Mouse (Mus musculus) thymus, postnatal 36 days (tissue): ENCODE data around the gene Hectd4.
"Not testable (repeated sequence)": the region's sequence is repeated elsewhere in the genome, so short reads cannot be mapped to it uniquely, and the experiment has no call there.

ENCODE experiments used
- DNase-seq, 2 experiments: peaks; one replicate each; pipeline ENCODE4 v3.0.0; 2022; ENCODE audit warnings: mixed read lengths in 2 of 2

The Hectd4 gene

DNA sequence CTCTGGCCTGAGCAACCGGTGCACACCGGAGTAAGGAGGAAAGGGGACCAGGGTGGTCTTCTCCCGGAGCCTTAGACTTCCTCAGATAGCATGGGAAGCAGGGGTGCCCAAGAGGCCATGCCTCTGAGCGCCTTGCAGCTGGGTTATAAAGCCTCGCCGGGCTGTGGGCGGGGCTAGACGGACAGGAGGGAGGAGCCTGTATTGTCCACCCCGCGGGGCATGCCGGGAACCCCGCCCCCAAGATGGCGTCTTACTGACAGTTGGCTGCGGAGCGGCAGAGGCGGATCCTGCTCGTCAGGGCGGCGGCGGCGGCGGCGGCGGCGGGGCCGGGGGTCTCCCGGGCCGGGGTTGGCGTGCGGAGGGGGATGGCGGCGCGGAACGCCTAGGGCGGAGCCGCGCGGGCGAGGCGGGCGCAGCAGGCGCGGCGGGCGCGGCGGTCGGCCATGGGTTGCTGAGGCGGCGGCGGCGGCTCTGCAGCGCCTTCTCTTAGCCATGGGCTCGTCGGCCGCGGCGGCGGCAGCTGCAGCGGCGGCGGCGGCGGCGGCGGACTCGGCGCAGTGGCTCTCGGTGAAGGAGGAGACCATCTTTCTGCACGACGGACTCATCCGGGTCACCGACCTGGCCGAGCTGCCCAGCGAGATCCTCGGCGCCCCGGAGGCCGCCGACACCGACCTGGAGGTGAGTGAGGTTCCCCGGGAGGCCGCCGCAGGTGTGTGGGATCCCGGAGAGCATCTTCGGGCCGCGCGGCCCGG is at the start of gene Hectd4:
Gene Hectd4 (plus strand): TSS at position 240 of the 752 bp plus-strand sequence.
- peak; percentile 98 to 99 for DNase-seq

DNA sequence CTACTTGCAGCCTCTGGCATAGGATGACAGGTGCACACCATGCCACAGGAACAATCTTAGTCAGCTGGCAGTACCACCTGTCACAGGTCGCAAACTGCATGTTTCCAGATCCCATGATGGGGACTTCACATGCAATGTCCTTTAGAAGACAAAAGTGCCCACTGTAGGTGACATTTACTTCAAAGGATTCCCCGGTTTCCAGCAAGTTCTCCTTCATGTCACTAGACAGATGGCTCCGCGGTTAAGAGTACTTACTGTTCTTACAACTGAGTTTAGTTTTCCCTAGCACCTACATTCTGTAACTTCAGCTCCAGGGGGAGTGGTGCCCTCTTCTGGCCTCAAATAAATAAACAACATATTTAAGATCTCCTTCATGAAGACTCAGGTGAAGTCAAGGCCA is 47.2 kb upstream of the Hectd4 start:
- DNase-seq = no peak

DNA sequence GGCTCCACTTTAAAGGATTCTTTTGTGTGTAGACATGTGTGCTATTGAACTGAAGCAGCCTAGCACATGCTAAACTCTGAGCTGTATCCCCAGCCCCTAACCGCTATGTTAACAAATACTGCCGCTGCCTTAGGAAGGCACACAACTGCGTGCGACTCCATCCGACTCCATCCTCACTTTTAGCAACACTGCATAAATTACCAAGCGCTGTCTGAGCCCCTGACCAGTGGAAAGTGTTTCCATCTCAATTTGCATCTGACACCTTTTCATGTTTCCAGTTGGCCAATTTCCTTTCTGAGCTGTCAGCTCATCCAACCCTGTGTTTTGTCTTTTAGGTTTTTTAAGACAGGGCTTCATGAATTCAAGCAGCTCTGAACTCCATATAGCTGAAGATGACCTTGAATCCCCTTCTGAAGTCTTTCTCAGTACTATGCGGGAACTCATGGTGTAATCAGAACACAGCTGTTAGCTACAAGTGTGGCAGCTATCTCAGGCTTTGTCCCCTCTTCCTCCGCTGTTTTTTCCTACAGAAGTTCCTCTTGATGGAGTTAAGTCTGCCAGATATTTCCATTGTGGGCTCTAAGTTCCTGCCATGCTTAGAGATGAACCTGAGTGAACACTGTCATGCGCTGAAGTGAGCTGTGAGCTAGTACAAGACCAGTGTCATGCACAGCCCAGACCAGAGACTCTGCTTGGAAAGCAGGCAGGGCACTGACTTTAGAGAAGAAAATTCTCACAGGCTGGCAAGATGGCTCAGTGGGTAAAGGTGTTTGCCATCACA is 40.8 kb upstream of the Hectd4 start:
- no peak for DNase-seq

DNA sequence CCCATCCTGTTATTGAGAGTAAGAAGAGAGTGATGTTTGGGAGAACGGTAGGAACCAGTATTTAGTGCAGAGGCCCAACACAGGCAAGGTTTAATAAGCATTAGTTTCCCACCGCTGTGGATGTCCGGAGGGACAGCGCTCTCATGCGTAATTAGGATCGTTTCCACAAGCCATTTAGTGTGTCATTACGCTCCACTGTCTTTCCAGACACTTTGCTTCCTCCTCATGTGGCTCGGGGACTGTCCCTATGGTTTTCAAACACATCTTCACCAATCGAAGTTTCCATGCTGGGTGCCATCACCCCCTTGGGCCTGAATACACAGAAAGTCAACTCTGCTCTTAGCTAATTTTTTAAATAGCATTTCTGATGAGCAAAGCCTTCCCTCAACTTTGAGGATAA is 36.8 kb upstream of the Hectd4 start:
- no peak for DNase-seq

DNA sequence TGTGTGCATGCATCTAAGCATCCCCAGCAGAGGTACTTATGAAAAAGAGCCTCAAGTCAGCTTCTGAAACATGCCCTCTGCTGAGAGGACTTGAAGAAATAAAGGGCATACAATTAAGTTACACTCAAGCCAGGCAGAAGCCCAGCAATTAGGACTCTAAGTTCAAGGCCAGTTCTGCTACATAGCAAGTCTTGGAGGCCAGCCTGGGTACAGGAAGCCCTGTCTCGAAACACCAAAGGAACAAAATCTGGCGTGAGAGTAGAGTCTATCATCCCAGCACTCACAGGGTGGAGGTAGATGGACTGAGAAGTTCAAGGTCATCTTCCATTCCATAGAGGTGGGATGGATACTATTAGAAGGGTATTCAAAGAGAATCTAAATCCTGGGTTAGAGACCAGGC is 35.6 kb upstream of the Hectd4 start:
- no peak for DNase-seq

DNA sequence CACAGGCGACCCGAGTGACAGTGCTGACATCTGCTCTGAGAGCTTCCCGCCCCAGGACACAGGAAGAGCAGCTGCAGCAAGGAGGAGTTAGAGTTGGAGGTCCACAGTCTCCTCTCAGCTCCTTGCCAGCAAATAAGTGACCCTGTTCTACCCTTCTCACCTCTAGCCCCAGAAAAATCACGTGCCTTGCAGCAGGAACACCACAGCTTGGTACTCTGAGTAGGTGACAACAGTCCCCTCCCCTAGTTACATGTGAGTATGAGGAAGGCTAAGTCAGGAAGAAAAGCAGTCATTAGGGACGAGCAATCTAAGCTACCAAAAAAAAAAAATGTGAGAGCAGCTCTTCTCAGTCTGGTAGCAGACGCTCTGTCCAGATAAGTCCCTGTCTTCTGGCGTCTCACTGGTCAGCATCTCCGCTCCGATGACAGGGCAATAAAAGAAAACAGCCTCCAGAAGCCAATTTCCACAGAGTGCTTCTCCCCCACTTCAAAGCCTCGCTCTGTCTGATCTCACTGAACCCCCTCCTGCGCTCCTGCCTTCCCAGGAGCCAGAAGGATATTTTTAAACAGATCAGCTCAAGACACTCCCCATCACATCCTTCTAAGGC is 35.0 kb upstream of the Hectd4 start:
- DNase-seq = peak in 1 of 2 experiments; percentile 16

DNA sequence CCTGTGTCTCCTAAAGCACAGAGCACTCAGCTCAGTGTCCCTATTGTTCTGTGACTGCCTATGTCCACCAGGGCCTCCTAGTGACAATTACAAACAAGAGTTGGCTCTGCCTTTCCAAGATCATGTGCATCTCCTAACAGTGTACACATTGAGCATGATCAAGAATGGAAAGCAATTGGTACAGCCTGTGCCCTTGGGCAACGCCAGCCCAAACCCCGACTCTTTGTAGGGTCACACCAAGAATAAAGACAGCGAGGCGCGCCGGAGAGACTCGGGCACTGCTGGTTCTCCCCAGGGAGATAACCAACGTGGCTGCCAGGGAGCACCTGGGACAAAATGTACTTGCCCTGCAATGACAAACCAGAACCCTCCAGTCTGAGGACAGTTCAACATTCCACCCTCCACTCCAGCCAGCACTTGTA is 32.4 kb upstream of the Hectd4 start:
- DNase-seq = no peak

DNA sequence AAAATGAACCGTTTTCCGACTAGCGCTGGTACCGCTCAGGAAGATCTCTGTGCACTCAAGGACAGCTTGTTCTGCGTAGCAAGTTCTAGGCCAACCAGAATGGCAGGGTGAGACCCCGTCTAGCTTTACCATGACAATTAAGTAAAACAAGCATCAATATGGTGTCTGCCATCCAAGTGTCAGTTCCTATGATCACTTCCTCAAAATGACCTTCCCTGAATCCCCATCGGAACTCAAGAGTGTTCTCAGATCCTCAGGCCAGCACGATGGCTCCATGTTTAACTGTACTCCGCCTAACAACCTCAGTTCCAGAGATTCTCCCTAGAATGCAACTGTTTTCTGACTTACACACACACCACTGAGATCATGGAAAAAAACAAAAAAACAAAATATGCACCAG is 31.8 kb upstream of the Hectd4 start:
- no peak for DNase-seq

DNA sequence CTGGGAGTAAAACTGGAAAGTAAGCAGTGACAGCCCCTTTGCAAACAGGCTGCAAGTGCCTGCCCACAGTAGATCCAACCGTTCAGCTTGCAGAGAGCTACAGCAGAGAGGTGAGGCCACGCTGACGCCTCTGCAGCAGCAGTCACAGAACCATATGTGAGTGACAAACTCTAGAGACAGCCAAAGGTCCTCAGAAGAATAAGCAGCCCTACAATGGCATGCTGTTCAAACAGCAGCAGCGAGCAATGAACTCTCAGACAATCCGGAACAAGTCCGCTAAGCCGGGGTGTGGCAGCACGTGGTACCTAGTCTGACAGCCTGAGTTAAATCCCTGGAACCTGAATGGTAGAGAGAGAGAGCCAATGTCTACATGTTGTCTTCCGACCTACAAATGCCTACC is 30.8 kb upstream of the Hectd4 start:
- no peak for DNase-seq

DNA sequence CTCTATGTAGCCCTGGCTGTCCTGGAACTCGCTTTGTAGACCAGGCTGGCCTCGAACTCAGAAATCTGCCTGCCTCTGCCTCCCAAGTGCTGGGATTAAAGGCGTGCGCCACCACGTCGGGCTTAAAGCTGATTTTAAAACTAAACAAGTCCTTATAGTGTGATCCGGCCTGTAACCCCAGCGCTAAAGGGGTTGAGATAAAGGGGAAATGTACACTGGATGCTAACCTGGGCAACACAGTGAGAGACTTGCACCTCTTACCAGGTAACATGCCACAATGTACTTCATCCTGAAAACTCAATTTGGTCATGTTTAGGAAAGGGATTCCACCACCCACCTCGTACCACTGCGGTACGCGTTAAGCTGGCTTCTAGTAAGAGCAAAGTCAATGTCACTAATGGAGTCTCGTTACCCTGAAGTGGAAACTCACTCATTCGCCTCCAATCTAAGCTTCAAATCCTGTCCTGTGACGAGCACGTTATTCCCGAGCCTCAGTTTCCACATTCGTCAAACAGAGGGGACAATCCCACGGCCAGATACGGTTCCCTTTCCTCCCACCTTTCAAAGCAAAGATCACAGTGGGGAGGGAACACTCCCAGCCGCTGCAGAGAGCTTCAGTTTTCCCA is 29.7 kb upstream of the Hectd4 start:
- DNase-seq = no peak

DNA sequence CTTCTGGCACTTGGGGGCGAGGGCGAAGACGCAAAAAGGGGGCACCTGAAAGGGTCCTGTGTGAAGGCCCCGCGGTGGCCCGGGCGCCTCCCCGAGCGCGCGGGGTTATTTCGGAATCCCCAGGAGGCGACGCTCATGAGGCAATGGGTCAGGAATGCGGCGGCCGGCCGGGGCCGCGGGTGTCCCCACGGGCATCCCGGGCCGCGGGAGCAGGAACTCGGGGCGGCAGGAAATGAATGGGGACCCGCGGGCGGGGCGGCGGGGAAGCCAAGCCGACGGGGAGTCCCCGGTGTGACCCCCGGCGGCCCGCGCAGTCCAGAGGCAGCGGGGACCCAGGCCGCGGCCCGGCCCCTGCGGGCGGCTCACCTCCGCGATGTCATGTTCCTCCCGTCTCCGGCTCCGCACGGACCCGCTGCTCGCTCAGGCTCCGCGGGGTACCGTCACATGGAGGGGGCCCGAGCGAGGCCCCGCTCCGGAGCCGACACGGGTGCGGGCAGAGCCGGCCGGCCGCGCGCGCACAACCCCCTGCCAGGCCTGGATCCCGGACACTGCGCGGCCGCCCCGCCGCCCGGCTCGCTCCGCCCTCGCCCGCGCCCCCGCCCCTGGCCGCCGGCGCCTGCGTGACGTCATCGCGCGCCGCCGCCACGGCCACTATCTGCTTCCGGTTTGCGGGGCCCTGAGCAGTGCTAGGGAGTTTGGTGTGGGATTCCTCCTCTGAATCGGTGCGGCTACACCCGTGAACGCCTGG is 29.0 kb upstream of the Hectd4 start, which contains the start of gene Ptpn11:
Gene Ptpn11 (minus strand): TSS at position 562 of the 748 bp plus-strand sequence.
- peak; percentile 81 to 82 for DNase-seq

DNA sequence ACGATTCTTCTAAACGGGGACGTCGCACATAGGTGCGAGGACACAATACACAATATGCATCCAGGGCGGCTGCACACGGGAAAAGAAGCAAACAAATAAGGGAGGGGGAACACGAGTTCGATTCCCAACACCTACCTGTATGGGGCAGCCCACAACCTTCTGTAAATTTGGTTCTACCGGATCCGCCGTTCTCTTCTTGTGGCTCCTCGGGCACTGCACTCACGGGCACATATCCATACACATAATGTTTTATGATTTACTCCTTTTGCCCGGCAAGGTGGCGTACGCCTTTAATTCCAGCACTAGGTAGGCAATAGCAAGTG is 28.5 kb upstream of the Hectd4 start:
- DNase-seq = no peak

DNA sequence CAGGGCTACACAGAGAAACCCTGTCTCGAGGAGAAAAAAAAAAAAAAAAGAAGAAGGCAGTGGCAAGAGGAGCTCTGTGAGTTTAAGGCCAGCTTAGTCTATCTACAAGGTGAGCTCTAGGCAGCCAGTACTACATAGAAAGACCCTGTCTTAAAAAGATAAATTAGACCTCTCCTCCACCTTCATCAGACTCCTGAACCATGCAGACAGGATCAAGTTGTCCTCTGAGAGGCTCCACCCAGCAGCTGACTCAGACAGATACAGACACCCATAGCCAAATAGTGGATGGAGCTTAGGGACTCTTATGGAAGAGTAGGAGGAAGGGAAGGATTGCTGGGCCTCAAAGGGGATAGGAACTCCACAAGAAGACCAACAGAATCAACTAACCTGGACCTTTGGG is 25.8 kb upstream of the Hectd4 start:
- DNase-seq = no peak

DNA sequence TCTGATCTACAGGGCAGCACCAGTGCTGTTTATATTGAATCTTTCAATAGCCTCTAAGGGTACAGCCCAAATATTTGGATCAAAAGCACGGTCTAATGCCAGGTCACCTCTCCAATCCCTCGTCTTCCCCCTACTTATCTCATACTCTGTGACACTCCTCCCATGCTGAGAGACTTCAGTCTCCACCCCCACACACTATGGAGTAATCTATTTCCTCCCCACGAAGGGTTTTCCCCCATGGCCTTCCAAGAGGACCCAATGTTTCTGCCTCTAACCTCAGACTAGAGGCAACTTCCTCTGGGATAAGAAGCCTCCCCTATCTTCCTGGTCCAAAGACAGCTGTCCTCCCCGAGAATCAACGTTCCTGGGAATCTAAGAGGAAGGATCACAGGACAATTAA is 23.3 kb upstream of the Hectd4 start:
- no peak for DNase-seq

DNA sequence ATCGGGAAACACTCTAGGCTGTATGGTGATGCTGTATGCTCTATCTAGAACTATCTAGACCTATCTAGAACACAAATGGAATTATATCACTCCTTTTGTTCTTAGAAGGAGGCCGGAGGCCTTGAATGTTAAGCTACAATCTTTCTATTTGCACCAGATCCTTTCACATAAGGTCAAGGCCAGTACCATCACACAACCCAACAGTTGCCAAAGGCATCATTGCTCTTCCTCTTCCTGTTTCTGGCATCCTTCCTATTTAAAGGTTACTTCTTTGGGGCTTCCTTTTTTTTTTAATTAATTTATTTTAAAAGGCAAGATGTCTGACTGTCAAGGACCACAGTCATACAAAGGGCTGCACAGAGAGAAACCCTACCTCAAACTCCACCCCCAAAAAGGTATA is 22.7 kb upstream of the Hectd4 start:
- DNase-seq = no peak

DNA sequence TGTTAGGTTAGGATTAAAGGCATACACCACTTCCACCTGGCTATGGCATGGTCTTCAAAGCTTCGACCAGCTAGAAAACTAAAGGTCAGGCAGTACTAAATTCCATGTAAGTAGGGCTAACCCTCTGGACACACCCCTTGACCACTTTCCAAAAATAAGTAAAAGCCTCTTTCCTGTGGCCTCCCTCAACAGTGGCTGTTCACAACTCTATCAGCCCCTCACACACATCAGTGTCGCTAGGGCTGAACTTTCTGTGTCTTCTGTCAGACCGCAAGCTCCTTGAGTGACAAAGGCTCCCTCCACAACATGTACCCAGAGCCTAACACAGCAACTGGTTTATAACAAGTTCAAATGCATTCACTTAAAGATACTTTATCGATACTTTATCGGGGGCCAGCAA is 21.6 kb upstream of the Hectd4 start:
- DNase-seq = no peak

DNA sequence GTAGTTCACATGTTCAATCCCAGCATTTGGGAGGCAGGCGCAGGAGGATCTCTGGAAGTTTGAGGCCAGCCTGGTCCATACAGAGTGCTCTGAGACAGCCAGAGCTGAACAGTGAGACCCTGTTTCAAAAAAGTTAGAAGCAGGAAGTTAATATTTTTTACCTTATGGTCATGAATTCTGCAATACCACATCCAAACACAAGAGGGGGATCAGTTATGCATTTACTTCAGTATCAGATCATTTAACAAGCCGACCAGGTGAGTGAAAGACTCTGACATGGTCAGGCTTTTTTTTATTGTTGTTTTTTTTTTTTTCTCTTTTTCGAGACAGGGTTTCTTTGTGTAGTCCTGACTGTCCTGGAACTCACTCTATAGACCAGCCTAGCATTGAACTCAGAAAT is 18.3 kb upstream of the Hectd4 start:
- no peak for DNase-seq

DNA sequence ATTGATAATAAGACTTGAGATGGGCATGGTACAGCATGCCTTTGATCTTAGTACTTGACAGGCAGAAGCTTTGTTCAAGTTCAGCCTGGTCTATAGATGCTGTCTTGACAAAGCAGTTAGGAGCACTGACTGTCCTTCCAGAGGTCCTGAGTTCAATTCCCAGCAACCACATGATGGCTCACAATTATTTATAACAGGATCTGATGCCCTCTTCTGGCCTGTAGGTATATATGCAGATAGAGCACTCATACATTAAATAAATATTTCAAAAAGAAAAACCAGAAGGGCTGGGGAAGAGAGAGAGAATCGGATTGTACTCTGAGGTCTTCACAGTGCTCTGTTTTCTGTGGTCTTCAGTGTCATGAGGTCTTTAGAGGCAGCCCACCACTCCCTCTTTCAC is 17.6 kb upstream of the Hectd4 start:
- DNase-seq = no peak

DNA sequence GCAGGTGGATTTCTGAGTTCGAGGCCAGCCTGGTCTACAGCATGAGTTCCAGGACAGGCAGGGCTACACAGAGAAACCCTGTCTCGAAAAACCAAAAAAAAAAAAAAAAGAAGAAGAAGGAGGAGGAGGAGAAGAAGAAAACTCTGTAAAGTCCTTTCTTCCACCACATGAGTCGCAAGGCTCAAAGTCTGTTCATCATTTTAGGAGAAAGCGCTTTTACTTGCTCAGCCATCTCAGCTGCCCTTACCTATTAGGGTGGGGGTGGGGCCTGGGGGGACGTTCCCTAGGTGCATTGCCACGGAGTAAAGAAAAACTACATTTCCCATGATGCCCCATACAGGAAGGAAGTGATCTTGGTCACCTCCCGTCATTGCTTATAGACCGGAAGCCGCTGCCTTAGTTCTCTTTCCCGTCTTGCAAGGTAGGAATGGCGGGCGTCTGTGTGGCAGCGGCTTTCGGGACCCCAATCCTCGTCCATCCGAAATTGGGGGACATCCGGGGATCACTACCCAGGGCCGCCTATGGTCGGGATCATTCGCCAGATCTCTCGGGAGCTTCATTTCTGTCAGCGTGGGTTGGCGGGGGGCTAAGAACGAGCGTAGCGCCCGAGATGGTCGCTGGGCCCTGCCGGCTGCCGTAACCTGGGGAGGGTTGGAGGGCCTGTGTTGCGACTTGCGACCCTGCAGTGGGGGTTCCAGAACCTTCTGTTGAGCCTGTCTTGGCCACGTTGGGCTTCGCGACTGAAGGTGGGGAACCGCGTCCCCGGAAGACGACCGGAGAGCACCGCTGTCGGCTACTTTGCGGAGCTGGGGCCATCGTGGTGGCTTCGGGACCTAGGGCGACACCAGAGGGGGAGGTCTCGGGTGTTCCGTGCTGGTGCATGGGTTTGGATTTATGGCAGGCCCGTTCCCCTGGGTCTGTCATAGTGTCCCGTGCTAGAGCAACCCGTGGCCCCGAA is 15.6 kb upstream of the Hectd4 start, which contains the start of gene Rpl6:
Gene Rpl6 (plus strand): TSS at position 350 of the 958 bp plus-strand sequence.
- DNase-seq = peak; percentile 69 to 76

DNA sequence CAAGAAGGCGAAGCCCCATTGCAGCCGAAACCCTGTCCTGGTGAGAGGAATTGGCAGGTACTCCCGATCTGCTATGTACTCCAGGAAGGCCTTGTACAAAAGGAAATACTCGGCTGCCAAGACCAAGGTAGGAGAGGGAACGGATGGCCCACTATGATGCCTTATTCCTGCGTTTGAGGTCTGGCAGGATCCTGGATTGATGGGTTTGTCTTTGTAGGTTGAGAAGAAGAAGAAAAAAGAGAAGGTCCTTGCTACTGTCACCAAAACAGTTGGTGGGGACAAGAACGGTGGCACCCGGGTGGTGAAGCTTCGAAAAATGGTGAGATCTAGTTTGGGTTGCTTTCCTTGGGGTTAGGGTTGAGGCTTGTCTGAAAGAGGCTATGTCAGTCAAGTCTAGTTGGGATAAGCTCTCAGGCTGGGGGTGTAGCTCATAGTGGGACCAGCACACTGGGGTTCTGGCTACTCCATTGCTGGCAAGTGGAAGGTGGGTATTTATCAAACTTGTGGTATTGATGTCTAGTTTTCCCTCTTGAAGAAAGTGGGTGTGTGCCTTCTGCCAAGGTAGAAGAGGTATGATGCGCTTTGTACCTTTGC is 14.4 kb upstream of the Hectd4 start:
- not testable (repeated sequence) for DNase-seq

DNA sequence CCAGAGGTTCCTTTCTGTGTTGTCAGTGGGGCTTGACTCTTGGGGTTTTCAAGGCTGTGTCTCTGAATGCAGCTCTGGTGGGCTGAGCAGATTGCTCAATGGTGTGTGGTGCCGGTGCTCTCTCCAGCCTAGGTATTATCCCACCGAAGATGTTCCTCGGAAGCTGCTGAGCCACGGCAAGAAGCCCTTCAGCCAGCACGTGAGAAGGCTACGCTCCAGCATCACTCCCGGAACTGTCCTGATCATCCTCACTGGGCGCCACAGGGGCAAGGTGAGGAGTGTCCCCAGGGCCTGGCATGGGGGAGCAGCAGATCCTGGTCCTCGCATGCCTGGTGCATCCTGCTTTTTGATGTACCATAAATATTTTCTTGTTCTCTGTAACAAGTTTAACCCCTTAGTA is 13.5 kb upstream of the Hectd4 start:
- DNase-seq = no peak
